Mouse (Mus musculus) thymus, adult 2 months (tissue): ENCODE results near the gene Slc22a14. TPM values are rescaled to one million over a fixed set of nuclear protein-coding genes. Genes with fewer than 3 reads are reported as not detected.

Source experiments
- DNase-seq: peaks from one replicate; pipeline ENCODE4 v3.0.0; 2021
- H3K27ac ChIP-seq: fragments of 200-500 bp; 2 replicates; pipeline ENCODE4 v1.5.1; 2012; ENCODE audit warnings: low read length, control low read depth; ENCODE audit not compliant: control insufficient read depth, insufficient read depth
- H3K27me3 ChIP-seq: fragments of 200-500 bp; 2 replicates; pipeline ENCODE4 v1.6.1; 2012; ENCODE audit warnings: mild to moderate bottlenecking, low read length, moderate library complexity, mixed read lengths; ENCODE audit not compliant: control insufficient read depth, insufficient read depth
- H3K36me3 ChIP-seq: fragments of 200-500 bp; 2 replicates; pipeline ENCODE4 v1.6.1; 2012; ENCODE audit warnings: mild to moderate bottlenecking, low read length, moderate library complexity; ENCODE audit not compliant: control insufficient read depth, insufficient read depth
- H3K4me1 ChIP-seq: fragments of 200-500 bp; replicated peaks from 2 replicates; pipeline ENCODE4 v1.6.1; 2012; ENCODE audit warnings: low read length; ENCODE audit not compliant: control insufficient read depth, insufficient read depth
- H3K4me3 ChIP-seq: fragments of 200-500 bp; 2 replicates; pipeline ENCODE4 v1.5.1; 2012; ENCODE audit warnings: mild to moderate bottlenecking, low read length, control low read depth, moderate library complexity; ENCODE audit not compliant: control insufficient read depth, insufficient read depth
- CTCF ChIP-seq: fragments of 200-500 bp; IDR thresholded peaks from 2 replicates; pipeline ENCODE4 v1.5.1; 2012; ENCODE audit warnings: mild to moderate bottlenecking, control low read depth, low read length, moderate library complexity, borderline replicate concordance; ENCODE audit not compliant: control insufficient read depth, poor library complexity, insufficient read depth; ENCODE audit errors: extremely low read depth
- POLR2A ChIP-seq: fragments of 200-500 bp; IDR thresholded peaks from 2 replicates; pipeline ENCODE4 v1.6.1; 2012; ENCODE audit warnings: mild to moderate bottlenecking, low read length, control low read depth, moderate library complexity; ENCODE audit not compliant: control insufficient read depth, poor library complexity, insufficient read depth; ENCODE audit errors: extremely low read depth
- WGBS: fragments of 180-500 bp; shearing (Covaris S2); methylation state at CpG from one replicate; pipeline ENCODE4 v1.1.7; 2018; 5-methylcytosine and 5-hydroxymethylcytosine counted together
- polyA plus RNA-seq: library from polyadenylated mRNA; depleted of rRNA; stranded (reverse); fragments of >200 nt; gene quantifications from 2 replicates; pipeline ENCODE4 v1.2.3, GENCODE M21; 2012

Slc22a14 gene
- polyA plus RNA-seq, 1 experiment, result 0.16 TPM

- H3K4me3 ChIP-seq, result no peak overlapping the region
- H3K4me1 ChIP-seq, result peaks cover 19% of the 10 kb centered on the region
- H3K27me3 ChIP-seq, result no peaks in the 10 kb centered on the region
- DNase-seq, result no peak
- H3K36me3 ChIP-seq, result no peaks in the 10 kb centered on the region
- 0 out of 2 replicates have a peak overlapping the region, but pooled peaks have one; percentile 13 for H3K27ac ChIP-seq
- TF ChIP-seq POLR2A (no peak), CTCF (no peak)
- WGBS, result 92% methylated on average over 2 of the region's 2 CpGs
These were observed 30.5 kb downstream of the Slc22a14 start for GRCm38 (mm10) chr9:119334834-119335233.

DNA sequence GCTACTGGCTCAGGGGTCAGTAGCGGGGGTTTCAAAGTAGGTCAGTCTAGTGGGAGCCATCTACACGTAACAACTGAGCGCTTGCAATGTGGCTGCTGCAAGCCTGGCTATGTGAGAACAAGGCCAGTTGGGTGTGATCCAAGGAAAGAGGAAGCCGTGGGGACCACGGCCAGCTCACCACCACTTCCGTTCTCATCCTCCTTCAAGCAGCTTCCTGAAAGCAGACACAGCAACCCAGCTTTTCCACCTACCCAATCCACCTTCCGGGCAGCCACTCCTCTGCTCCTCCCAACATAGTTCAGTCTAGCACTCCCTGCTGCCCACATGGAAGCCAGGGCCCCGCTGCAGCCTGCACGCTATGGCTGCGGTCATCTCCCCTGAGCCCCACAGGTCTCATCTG is 31.0 kb downstream of the Slc22a14 start:
- no peak for DNase-seq
- peaks cover 18% of the 10 kb centered on the region for H3K4me1 ChIP-seq
- no peaks in the 10 kb centered on the region for H3K36me3 ChIP-seq
- H3K27me3 ChIP-seq, result no peaks in the 10 kb centered on the region
- WGBS, result 10% methylated on average over 10 of the region's 10 CpGs
- no peak overlapping the region for H3K4me3 ChIP-seq
- TF ChIP-seq CTCF, result no peak
- no peak for TF ChIP-seq POLR2A
- 0 out of 2 replicates have a peak overlapping the region, but pooled peaks have one; percentile 13 for H3K27ac ChIP-seq

GRCm38 (mm10) chr9:119330186-119330963 is 35.0 kb downstream of the Slc22a14 start:
- Histone ChIP-seq H3K4me3 (no peak overlapping the region), H3K4me1 (peaks cover 11% of the 10 kb centered on the region), H3K36me3 (no peaks in the 10 kb centered on the region), H3K27me3 (no peaks in the 10 kb centered on the region), H3K27ac (no peak overlapping the region)
- TF ChIP-seq POLR2A (no peak), CTCF (no peak)
- DNase-seq, result no peak
- 88% methylated on average over 15 of the region's 15 CpGs for WGBS

DNA sequence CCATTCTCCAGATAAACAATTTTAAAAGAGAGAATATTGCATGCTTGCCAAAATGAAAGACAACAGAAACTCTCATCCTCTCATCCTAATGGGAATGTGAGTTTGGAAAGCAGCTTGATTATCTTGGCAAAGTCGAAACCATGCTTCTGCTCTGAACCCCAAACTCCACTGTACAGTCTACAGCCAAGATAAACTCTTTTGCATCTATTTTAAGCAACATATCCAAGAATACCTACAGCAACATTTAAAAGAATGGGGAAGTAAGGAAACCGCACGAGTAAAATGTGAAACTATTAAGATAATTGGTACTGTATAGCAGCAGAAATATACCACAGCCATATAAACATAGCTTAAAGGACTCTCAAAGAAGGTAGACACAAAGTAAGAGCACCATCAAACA is 36.9 kb downstream of the Slc22a14 start:
- TF ChIP-seq POLR2A, result no peak
- TF ChIP-seq CTCF, result no peak
- WGBS, result 15% methylated on average over 3 of the region's 3 CpGs
- Histone ChIP-seq H3K27ac (no peak overlapping the region), H3K4me1 (no peaks in the 10 kb centered on the region; the same call in 1 of the 2 replicates), H3K36me3 (no peaks in the 10 kb centered on the region), H3K27me3 (no peaks in the 10 kb centered on the region), H3K4me3 (no peak overlapping the region)
- DNase-seq, result no peak

DNA sequence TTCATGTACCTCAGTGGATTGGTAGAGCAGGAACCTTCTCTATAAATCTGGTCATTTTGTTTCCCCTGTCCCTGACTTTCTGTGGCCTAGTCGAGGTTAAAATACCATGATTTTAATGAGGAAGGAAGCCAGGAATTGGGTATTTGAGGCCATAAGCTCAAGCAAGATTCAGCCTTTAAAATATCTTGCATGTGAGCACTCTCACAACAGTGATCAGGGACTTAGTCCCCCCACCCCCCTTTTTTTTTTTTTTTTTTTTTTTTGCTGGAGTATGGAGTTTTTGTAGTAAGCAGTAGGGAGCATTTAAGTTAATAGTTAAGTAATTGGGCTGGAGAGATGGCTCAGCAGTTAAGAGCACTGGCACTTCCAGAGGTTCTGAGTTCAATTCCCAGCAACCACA is 41.2 kb downstream of the Slc22a14 start:
- TF ChIP-seq CTCF, result no peak
- TF ChIP-seq POLR2A, result no peak
- H3K36me3 ChIP-seq, result no peaks in the 10 kb centered on the region
- no peak overlapping the region for H3K27ac ChIP-seq
- 49% methylated on average over 1 of the region's 1 CpGs for WGBS
- H3K4me3 ChIP-seq, result no peak overlapping the region
- no peaks in the 10 kb centered on the region for H3K27me3 ChIP-seq
- peaks cover 9% of the 10 kb centered on the region for H3K4me1 ChIP-seq
- DNase-seq, result no peak

GRCm38 (mm10) chr9:119323260-119323645 is 42.1 kb downstream of the Slc22a14 start:
- H3K36me3 ChIP-seq, result no peaks in the 10 kb centered on the region
- H3K4me3 ChIP-seq, result peak overlapping the region; percentile 52
- H3K27me3 ChIP-seq, result no peaks in the 10 kb centered on the region
- H3K27ac ChIP-seq, result peak overlapping the region; percentile 83
- TF ChIP-seq CTCF (no peak), POLR2A (no peak)
- peaks cover 9% of the 10 kb centered on the region for H3K4me1 ChIP-seq
- WGBS, result 7% methylated on average over 9 of the region's 9 CpGs
- DNase-seq, result no peak
